Mouse (Mus musculus) right cerebral cortex, postnatal 25 days (tissue): ENCODE measurements around the gene Bsg.
"Not testable (repeated sequence)": the region's sequence is repeated elsewhere in the genome, so short reads cannot be mapped to it uniquely, and the experiment has no call there.

Source experiments
- DNase-seq: peaks from one replicate; pipeline ENCODE4 v3.0.0; 2022

Gene Bsg

DNA sequence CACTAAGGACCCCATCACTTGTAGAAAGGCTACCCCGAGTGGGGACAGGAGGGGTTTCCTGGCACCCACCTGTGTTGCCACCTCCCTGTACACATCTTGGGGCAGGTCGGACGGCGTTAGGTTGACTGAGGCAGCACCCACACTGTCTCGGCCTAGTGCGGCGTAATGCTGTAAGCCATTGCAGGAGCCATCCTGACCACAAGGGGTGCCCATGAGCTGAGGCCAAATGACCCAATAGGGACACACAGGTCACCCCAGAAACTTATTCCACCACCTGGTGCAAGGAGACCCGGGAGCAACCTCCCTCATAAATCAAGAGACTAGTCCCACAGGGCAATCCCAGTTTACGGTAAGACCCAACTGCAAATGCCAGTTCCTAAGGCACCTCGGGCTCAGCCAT is 34.0 kb downstream of the Bsg start:
- no peak for DNase-seq

GRCm38 (mm10) chr10:79739234-79739633 is 34.9 kb downstream of the Bsg start:
- no peak for DNase-seq

GRCm38 (mm10) chr10:79740863-79741262 is 36.6 kb downstream of the Bsg start:
- no peak for DNase-seq

DNA sequence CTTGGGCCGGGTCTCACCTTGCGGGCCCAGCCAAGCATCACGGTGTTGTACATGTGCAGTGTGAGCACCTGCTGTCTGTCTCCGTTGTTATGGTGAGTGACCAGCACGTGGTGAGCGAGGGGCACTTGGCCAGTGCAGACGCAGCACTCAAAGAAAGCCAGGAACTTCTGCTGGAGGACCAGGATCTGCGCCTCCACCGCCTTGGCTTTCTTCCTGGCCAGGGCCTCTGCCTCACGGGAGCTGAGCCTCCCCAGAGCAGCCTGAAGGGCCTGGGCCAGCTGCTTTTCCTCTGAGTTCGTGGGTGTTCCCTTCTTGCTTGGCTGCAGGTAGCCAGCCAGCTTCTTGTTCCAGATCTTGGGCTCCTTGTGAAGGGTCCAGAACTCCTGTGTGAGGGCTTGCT is 38.9 kb downstream of the Bsg start:
- no peak for DNase-seq

GRCm38 (mm10) chr10:79743650-79744365 is 39.5 kb downstream of the Bsg start:
- no peak for DNase-seq

GRCm38 (mm10) chr10:79745411-79745810 is 41.1 kb downstream of the Bsg start:
- DNase-seq, result no peak

GRCm38 (mm10) chr10:79745898-79746773 is 41.8 kb downstream of the Bsg start, which contains the start of gene Polrmt:
Polrmt (minus strand) TSS chr10:79746581.
- DNase-seq, result peak; percentile 93

DNA sequence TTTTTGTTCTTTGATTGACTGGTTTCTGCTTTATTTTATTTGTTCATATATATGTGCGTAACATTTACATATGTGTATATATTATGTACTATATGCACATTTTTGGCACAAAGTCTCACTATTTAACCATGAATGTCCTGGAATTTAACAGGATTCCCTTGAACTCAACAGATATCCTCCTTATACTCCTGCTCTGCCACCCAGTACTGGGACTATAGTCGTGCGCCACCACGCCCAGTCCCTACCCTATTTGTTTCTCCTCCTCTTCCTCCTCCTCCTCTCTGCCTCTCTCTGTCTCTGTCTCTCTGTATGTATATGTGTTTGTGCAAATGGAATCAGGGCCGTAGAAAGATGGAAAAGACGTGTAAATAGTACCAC is 42.5 kb downstream of the Bsg start:
- no peak for DNase-seq

DNA sequence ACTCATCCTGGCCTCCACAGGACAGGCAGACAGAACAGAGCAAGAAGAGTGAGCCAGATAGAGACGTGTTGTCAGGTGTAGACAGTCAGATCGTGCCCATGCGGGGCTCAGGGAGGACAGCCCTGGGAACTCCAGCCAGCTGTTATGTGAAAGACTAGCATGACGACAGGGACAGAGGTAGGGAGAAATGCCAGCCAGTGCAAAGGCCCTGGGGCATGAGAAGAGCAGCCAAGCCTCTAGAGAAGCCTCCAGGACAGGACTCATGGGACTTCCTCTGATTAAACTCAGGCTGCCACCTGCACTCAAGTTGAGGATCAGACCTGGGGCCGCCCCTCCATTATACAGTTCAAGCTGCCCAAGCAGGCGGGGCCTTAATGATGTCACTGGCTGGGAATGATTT is 44.2 kb downstream of the Bsg start:
- DNase-seq, result no peak

- DNase-seq, result peak; percentile 75
Measured at GRCm38 (mm10) chr10:79754856-79755516, 50.7 kb downstream of the Bsg start, which contains the start of gene Fgf22. Fgf22 (plus strand) TSS chr10:79755076.

DNA sequence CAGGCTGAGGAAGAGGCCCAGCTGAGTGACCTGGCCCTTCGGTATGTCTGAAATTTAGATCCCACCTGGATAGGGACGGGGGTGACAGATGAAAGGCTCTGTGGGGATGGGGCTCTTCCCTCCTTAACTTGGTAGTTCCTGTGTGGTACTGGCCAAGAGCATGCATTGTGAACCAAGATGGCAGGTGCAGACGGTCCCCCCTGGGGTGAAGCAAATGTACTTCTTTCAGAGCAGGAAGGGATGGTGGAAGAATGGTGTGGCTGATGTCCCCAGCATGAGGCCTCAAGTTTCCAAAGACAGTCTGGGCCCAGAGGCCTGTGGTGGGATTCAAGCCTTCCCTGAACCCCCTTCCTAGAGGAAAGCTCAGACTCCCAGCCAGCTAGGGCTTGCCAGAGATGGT is 51.6 kb downstream of the Bsg start:
- DNase-seq, result no peak

DNA sequence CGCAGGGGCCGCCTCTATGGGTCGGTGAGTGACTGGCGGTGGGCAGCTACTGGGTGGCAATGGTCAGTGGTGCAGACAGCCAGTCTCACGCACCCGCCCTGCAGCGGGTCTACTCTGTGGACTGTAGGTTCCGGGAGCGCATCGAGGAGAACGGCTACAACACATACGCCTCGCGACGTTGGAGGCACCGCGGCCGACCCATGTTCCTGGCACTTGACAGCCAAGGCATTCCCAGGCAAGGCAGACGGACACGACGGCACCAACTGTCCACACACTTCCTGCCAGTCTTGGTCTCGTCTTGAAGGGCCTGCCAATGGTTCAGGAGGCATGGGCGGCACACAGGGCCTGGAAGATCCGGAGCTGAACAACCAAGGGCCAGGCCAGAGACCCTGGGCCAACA is 52.4 kb downstream of the Bsg start:
- no peak for DNase-seq

DNA sequence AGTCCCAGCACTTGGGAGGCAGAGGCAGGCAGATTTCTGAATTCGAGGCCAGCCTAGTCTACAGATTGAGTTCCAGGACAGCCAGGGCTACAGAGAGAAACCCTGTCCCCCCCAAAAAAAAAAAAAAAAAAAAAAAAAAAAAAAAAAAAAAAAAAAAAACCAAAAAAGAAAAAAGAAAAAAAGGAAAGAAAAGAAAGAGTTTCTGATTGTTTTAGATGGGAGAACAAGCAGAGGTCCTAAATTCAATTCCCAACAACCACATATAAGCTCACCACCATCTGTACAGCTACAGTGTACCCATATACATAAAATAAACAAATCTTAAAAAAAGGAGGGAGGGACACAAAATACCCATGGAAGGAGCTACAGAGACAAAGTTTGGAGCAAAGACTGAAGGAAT is 55.4 kb downstream of the Bsg start:
- DNase-seq, result not testable (repeated sequence)

- no peak for DNase-seq
Measured at GRCm38 (mm10) chr10:79760603-79761143, 56.4 kb downstream of the Bsg start.
